Mouse (Mus musculus) forebrain, postnatal 0 days (tissue): Measurements from ENCODE around the gene Myo18a. TPM values are rescaled to one million over a fixed set of nuclear protein-coding genes. Genes with fewer than 3 reads are reported as not detected.

Experiments
- ATAC-seq: fragments of 200-750 bp; cut with Nextera tagmentation; 2 replicates; pipeline ENCODE4 v1.8.0; 2017; ENCODE audit warnings: mild to moderate bottlenecking, moderate library complexity
- DNase-seq: peaks from one replicate; pipeline ENCODE4 v3.0.0-alpha.2; 2015
- H3K27ac ChIP-seq: fragments of 300-500 bp; sonication (generic); 2 replicates; pipeline ENCODE4 v1.5.1; 2014; ENCODE audit warnings: low read depth, mild to moderate bottlenecking, antibody characterized with exemption, low read length, moderate library complexity, mixed read lengths
- H3K27me3 ChIP-seq: fragments of 300-500 bp; sonication (generic); 2 replicates; pipeline ENCODE4 v1.6.1; 2014; ENCODE audit warnings: mild to moderate bottlenecking, low read length, mixed read lengths; ENCODE audit not compliant: insufficient read depth
- H3K36me3 ChIP-seq: fragments of 300-500 bp; sonication (generic); 2 replicates; pipeline ENCODE4 v1.6.1; 2014; ENCODE audit warnings: mild to moderate bottlenecking, moderate library complexity; ENCODE audit not compliant: insufficient read depth
- H3K4me1 ChIP-seq: fragments of 300-500 bp; sonication (generic); 2 replicates; pipeline ENCODE4 v1.6.1; 2014; ENCODE audit warnings: antibody characterized with exemption; ENCODE audit not compliant: insufficient read depth
- H3K4me2 ChIP-seq: fragments of 300-500 bp; sonication (generic); 2 replicates; pipeline ENCODE4 v1.6.1; 2014; ENCODE audit warnings: low read depth, mild to moderate bottlenecking, moderate library complexity
- H3K4me3 ChIP-seq: fragments of 300-500 bp; sonication (generic); 2 replicates; pipeline ENCODE4 v1.5.1; 2014; ENCODE audit warnings: low read depth, low read length, mixed read lengths
- H3K9ac ChIP-seq: fragments of 300-500 bp; sonication (generic); 2 replicates; pipeline ENCODE4 v1.6.1; 2014; ENCODE audit warnings: mild to moderate bottlenecking
- H3K9me3 ChIP-seq: fragments of 300-500 bp; sonication (generic); 2 replicates; pipeline ENCODE4 v1.6.1; 2016; ENCODE audit warnings: low read length
- CTCF ChIP-seq: sonication (generic); IDR thresholded peaks from 2 replicates; pipeline ENCODE4 v1.5.1; 2016; ENCODE audit warnings: antibody characterized with exemption, control low read depth, low read depth
- WGBS: fragments of 180-500 bp; shearing (Covaris S2); extraction: QIAGEN DNeasy Blood & Tissue Kit; methylation state at CpG from one replicate; pipeline ENCODE4 v1.1.7; 2014; 5-methylcytosine and 5-hydroxymethylcytosine counted together
- polyA plus RNA-seq: library from polyadenylated mRNA; unstranded; fragments of >200 nt; fragmentation: Nextera tagmentation; extraction: Ambion mirVana; gene quantifications from 2 replicates; pipeline ENCODE4 v1.2.1, GENCODE M21; 2015
- total RNA-seq: library from RNA; depleted of rRNA; stranded (reverse); fragments of >200 nt; gene quantifications from 2 replicates; pipeline ENCODE4 v1.2.3, GENCODE M21; 2014

Myo18a gene
- total and polyA plus RNA-seq, 2 experiments from 2014 or later, result 33.8 to 85.2 TPM

- DNase-seq (peak; percentile 85), ATAC-seq (peak; percentile 83)
- no peaks in the 10 kb centered on the region for H3K27me3 ChIP-seq
- H3K9ac ChIP-seq, result no peak within 1 kb of the TSS
- 9% methylated on average over 11 of the region's 11 CpGs for WGBS
- no peak within 1 kb of the TSS for H3K4me3 ChIP-seq
- H3K27ac ChIP-seq, result peak within 1 kb of the TSS; percentile 90
- TF ChIP-seq CTCF, result peak; percentile 66
- no peaks in the 10 kb centered on the region for H3K36me3 ChIP-seq
- peaks cover 51% of the 10 kb centered on the region for H3K4me1 ChIP-seq
- H3K9me3 ChIP-seq, result no peaks in the 10 kb centered on the region
- H3K4me2 ChIP-seq, result peak within 1 kb of the TSS; percentile 6; the same call in 1 of the 2 replicates
Observed at GRCm38 (mm10) chr11:77893787-77894718, 131.0 kb downstream of the Myo18a start, which contains the start of gene Pipox. Gene Pipox, minus strand, starts transcription at chr11:77894096.

- Histone ChIP-seq H3K4me1 (peaks cover 51% of the 10 kb centered on the region), H3K9ac (no peak overlapping the region), H3K27me3 (no peaks in the 10 kb centered on the region), H3K4me2 (no peak overlapping the region), H3K27ac (peak overlapping the region; percentile 90), H3K36me3 (no peaks in the 10 kb centered on the region), H3K4me3 (no peak overlapping the region), H3K9me3 (no peaks in the 10 kb centered on the region)
- WGBS, result 54% methylated on average over 2 of the region's 2 CpGs
- no peak for TF ChIP-seq CTCF
- ATAC-seq (no peak), DNase-seq (no peak)
Observed at GRCm38 (mm10) chr11:77894967-77895366, 131.9 kb downstream of the Myo18a start.

- Histone ChIP-seq H3K27me3 (no peaks in the 10 kb centered on the region), H3K27ac (peak overlapping the region; percentile 90), H3K4me2 (peak overlapping the region; percentile 48), H3K4me1 (peaks cover 51% of the 10 kb centered on the region), H3K9ac (peak overlapping the region; percentile 57; the same call in 1 of the 2 replicates), H3K9me3 (no peaks in the 10 kb centered on the region), H3K36me3 (no peaks in the 10 kb centered on the region), H3K4me3 (no peak overlapping the region)
- no peak; the same call in 1 of the 2 replicates for TF ChIP-seq CTCF
- DNase-seq (peak; percentile 65), ATAC-seq (no peak)
- WGBS, result 35% methylated on average over 9 of the region's 9 CpGs
Observed at GRCm38 (mm10) chr11:77896011-77896410, 133.0 kb downstream of the Myo18a start.

- H3K27me3 ChIP-seq, result no peaks in the 10 kb centered on the region
- H3K4me2 ChIP-seq, result peak overlapping the region; percentile 48
- H3K36me3 ChIP-seq, result no peaks in the 10 kb centered on the region
- TF ChIP-seq CTCF, result no peak
- ATAC-seq (no peak), DNase-seq (peak; percentile 68)
- H3K27ac ChIP-seq, result peak overlapping the region; percentile 90
- peaks cover 51% of the 10 kb centered on the region for H3K4me1 ChIP-seq
- 0 out of 2 replicates have a peak overlapping the region, but pooled peaks have one; percentile 17 for H3K4me3 ChIP-seq
- WGBS, result 5% methylated on average over 6 of the region's 6 CpGs
- H3K9ac ChIP-seq, result peak overlapping the region; percentile 57; the same call in 1 of the 2 replicates
- H3K9me3 ChIP-seq, result no peaks in the 10 kb centered on the region
Observed at GRCm38 (mm10) chr11:77896480-77896819, 133.4 kb downstream of the Myo18a start.

- Histone ChIP-seq H3K4me1 (peaks cover 51% of the 10 kb centered on the region), H3K27me3 (no peaks in the 10 kb centered on the region), H3K4me2 (peak overlapping the region; percentile 48), H3K36me3 (no peaks in the 10 kb centered on the region), H3K9me3 (no peaks in the 10 kb centered on the region), H3K27ac (peak overlapping the region; percentile 90), H3K4me3 (peak overlapping the region; percentile 17), H3K9ac (peak overlapping the region; percentile 57)
- ATAC-seq (peak; percentile 10; the same call in 1 of the 2 replicates), DNase-seq (peak; percentile 70)
- WGBS, result 8% methylated on average over 23 of the region's 23 CpGs
- TF ChIP-seq CTCF, result no peak
Observed at GRCm38 (mm10) chr11:77896820-77897805, 134.1 kb downstream of the Myo18a start.

- Histone ChIP-seq H3K9me3 (no peaks in the 10 kb centered on the region), H3K27me3 (no peaks in the 10 kb centered on the region), H3K9ac (no peak overlapping the region), H3K27ac (no peak overlapping the region), H3K4me3 (no peak overlapping the region), H3K36me3 (no peaks in the 10 kb centered on the region), H3K4me1 (peaks cover 37% of the 10 kb centered on the region), H3K4me2 (no peak overlapping the region)
- no peak for DNase-seq
- no peak for TF ChIP-seq CTCF
- 94% methylated on average over 3 of the region's 3 CpGs for WGBS
- ATAC-seq, result no peak
Observed at GRCm38 (mm10) chr11:77900187-77900586, 137.1 kb downstream of the Myo18a start.
